Mouse (Mus musculus) limb, embryonic 12.5 days (tissue): ENCODE results near the gene Tbx6. TPM values are rescaled to one million over a fixed set of nuclear protein-coding genes. Genes with fewer than 3 reads are reported as not detected.

Experiments
- ATAC-seq: fragments of 200-750 bp; cut with Nextera tagmentation; 2 replicates; pipeline ENCODE4 v1.8.0; 2017; ENCODE audit warnings: low read depth, moderate TSS enrichment; ENCODE audit not compliant: insufficient number of reproducible peaks, insufficient read depth, low FRiP score, low TSS enrichment
- H3K27ac ChIP-seq: fragments of 300-500 bp; sonication (generic); 2 replicates; pipeline ENCODE4 v1.5.1; 2016; ENCODE audit warnings: mild to moderate bottlenecking, moderate library complexity
- H3K27me3 ChIP-seq: fragments of 300-500 bp; sonication (generic); 2 replicates; pipeline ENCODE4 v1.6.1; 2016; ENCODE audit warnings: mild to moderate bottlenecking, moderate library complexity
- H3K36me3 ChIP-seq: fragments of 300-500 bp; sonication (generic); 2 replicates; pipeline ENCODE4 v1.6.1; 2016; ENCODE audit warnings: mild to moderate bottlenecking, moderate library complexity
- H3K4me1 ChIP-seq: fragments of 300-500 bp; sonication (generic); replicated peaks from 2 replicates; pipeline ENCODE4 v1.6.1; 2016
- H3K4me2 ChIP-seq: fragments of 300-500 bp; sonication (generic); 2 replicates; pipeline ENCODE4 v1.6.1; 2016; ENCODE audit warnings: mild to moderate bottlenecking, moderate library complexity
- H3K4me3 ChIP-seq: fragments of 300-500 bp; sonication (generic); replicated peaks from 2 replicates; pipeline ENCODE4 v1.5.1; 2016; ENCODE audit warnings: mild to moderate bottlenecking
- H3K9ac ChIP-seq: fragments of 300-500 bp; sonication (generic); replicated peaks from 2 replicates; pipeline ENCODE4 v1.6.1; 2016; ENCODE audit warnings: mild to moderate bottlenecking, moderate library complexity
- H3K9me3 ChIP-seq: fragments of 300-500 bp; sonication (generic); 2 replicates; pipeline ENCODE4 v1.6.1; 2016; ENCODE audit warnings: mild to moderate bottlenecking, moderate library complexity
- whole genome bisulfite sequencing: fragments of 180-500 bp; shearing (Covaris S2); methylation state at CpG from one replicate; pipeline ENCODE4 v1.1.7; 2016; 5-methylcytosine and 5-hydroxymethylcytosine counted together
- polyA plus RNA-seq: library from polyadenylated mRNA; unstranded; fragments of >200 nt; fragmentation: Nextera tagmentation; extraction: Ambion mirVana; gene quantifications from 2 replicates; pipeline ENCODE4 v1.2.1, GENCODE M21; 2016

Tbx6 gene
- polyA plus RNA-seq, 1 experiment from 2014 or later = 0.50 TPM

DNA sequence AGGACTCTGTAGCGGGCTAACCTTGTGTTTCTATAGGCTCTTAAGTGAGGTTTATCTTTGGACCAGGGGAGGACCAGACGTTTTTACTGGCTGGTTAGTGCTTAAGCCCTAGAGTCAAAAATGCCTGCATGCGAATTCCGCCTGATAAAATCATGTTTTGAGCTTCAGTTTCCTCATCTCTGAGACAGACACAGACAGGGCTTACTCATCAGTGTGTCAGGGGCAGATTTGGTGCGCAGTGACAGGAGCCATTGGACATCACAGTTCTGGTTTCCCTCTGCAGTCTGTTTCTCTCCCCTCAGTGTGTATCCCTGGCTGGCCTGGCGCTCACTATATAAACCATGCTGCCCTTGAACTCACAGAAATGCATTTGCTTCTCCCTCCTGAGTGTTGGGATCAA lies 21.9 kb downstream of the Tbx6 start:
- H3K4me1 ChIP-seq = peaks cover 26% of the 10 kb centered on the region
- 89% methylated on average over 6 of the region's 6 CpGs for WGBS
- no peak for ATAC-seq
- peaks cover 39% of the 10 kb centered on the region for H3K36me3 ChIP-seq
- H3K9ac ChIP-seq = no peak overlapping the region
- no peak overlapping the region for H3K4me2 ChIP-seq
- H3K27ac ChIP-seq = no peak overlapping the region
- no peaks in the 10 kb centered on the region for H3K9me3 ChIP-seq
- no peaks in the 10 kb centered on the region for H3K27me3 ChIP-seq
- H3K4me3 ChIP-seq = no peak overlapping the region

- Histone ChIP-seq H3K9me3 (no peaks in the 10 kb centered on the region), H3K9ac (no peak overlapping the region), H3K27ac (0 out of 2 replicates have a peak overlapping the region, but pooled peaks have one; percentile 41), H3K27me3 (no peaks in the 10 kb centered on the region), H3K36me3 (peaks cover 39% of the 10 kb centered on the region), H3K4me3 (no peak overlapping the region), H3K4me1 (peaks cover 31% of the 10 kb centered on the region), H3K4me2 (no peak overlapping the region)
- ATAC-seq = no peak
Measured at GRCm38 (mm10) chr7:126803751-126804150, 22.5 kb downstream of the Tbx6 start.

GRCm38 (mm10) chr7:126806956-126807355 lies 25.7 kb downstream of the Tbx6 start:
- no peak overlapping the region for H3K4me3 ChIP-seq
- ATAC-seq = no peak
- WGBS = 82% methylated on average over 6 of the region's 6 CpGs
- H3K27ac ChIP-seq = no peak overlapping the region
- H3K4me2 ChIP-seq = no peak overlapping the region
- H3K9me3 ChIP-seq = no peaks in the 10 kb centered on the region
- peaks cover 24% of the 10 kb centered on the region for H3K4me1 ChIP-seq
- no peak overlapping the region for H3K9ac ChIP-seq
- peaks cover 39% of the 10 kb centered on the region for H3K36me3 ChIP-seq
- H3K27me3 ChIP-seq = no peaks in the 10 kb centered on the region

DNA sequence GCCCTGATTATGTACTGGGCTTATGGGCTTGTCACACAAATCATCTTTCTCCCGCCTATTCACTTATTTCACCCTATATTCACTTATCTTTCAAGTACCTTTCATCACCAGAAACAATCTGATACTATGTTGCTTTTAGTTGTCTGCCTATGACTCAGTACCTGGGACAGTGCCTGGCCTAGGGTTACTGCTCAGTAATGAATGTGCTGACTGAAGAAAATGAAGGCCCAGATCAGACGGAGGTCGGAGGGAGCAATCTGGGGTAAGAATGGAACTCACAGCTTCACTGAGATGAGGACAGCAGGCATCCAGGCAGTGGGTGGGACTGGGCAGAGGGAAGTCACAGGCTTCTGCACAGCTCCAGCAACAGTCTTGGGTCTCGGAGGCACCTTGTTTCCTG lies 26.1 kb downstream of the Tbx6 start:
- no peak for ATAC-seq
- Histone ChIP-seq H3K36me3 (peaks cover 38% of the 10 kb centered on the region), H3K9me3 (no peaks in the 10 kb centered on the region), H3K4me3 (no peak overlapping the region), H3K27me3 (no peaks in the 10 kb centered on the region), H3K9ac (peak overlapping the region; percentile 81; the same call in 1 of the 2 replicates), H3K4me2 (peak overlapping the region; percentile 85), H3K27ac (no peak overlapping the region), H3K4me1 (peaks cover 24% of the 10 kb centered on the region)
- WGBS = 72% methylated on average over 4 of the region's 4 CpGs

GRCm38 (mm10) chr7:126808703-126809455 lies 27.6 kb downstream of the Tbx6 start:
- Histone ChIP-seq H3K9ac (peak overlapping the region; percentile 81), H3K27me3 (peaks cover 7% of the 10 kb centered on the region; the same call in 1 of the 2 replicates), H3K27ac (peak overlapping the region; percentile 85), H3K9me3 (no peaks in the 10 kb centered on the region), H3K4me3 (peak overlapping the region; percentile 72), H3K36me3 (peaks cover 23% of the 10 kb centered on the region), H3K4me1 (peaks cover 24% of the 10 kb centered on the region), H3K4me2 (peak overlapping the region; percentile 85)
- ATAC-seq = peak; percentile 90
- WGBS = 0% methylated on average over 43 of the region's 43 CpGs

GRCm38 (mm10) chr7:126809723-126810369 lies 28.6 kb downstream of the Tbx6 start:
- Histone ChIP-seq H3K4me3 (0 out of 2 replicates have a peak overlapping the region, but pooled peaks have one; percentile 72), H3K9me3 (no peaks in the 10 kb centered on the region), H3K9ac (no peak overlapping the region), H3K4me2 (peak overlapping the region; percentile 85), H3K36me3 (peaks cover 15% of the 10 kb centered on the region), H3K27ac (no peak overlapping the region), H3K4me1 (peaks cover 24% of the 10 kb centered on the region), H3K27me3 (peaks cover 9% of the 10 kb centered on the region; the same call in 1 of the 2 replicates)
- no peak for ATAC-seq
- 64% methylated on average over 5 of the region's 5 CpGs for WGBS

GRCm38 (mm10) chr7:126815726-126816222 lies 34.5 kb downstream of the Tbx6 start:
- 73% methylated on average over 8 of the region's 8 CpGs for WGBS
- no peak for ATAC-seq
- Histone ChIP-seq H3K9me3 (no peaks in the 10 kb centered on the region), H3K4me3 (no peak overlapping the region), H3K36me3 (no peaks in the 10 kb centered on the region), H3K4me2 (no peak overlapping the region), H3K9ac (no peak overlapping the region), H3K27ac (no peak overlapping the region), H3K4me1 (no peaks in the 10 kb centered on the region), H3K27me3 (peaks cover 9% of the 10 kb centered on the region; the same call in 1 of the 2 replicates)

DNA sequence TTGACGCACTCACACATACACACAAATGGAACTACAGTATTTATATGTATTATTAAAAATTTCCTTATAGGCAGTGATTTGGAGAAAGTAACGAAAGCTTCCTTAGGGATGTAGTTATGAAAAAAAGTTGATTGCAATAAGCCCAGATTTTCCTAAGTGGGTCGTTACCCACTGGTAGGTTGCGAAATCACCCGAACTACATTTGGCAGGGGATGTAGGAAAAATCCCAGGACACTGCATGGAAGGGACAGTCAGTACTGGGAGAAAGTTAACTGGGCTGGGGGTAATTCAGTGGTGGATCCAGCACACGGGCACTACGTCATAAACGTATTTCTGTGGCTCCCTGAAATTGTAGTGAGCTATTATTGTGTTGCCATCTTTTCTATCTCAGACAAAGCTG lies 35.2 kb downstream of the Tbx6 start:
- no peak overlapping the region for H3K4me2 ChIP-seq
- H3K4me1 ChIP-seq = no peaks in the 10 kb centered on the region
- no peaks in the 10 kb centered on the region for H3K9me3 ChIP-seq
- no peak overlapping the region for H3K4me3 ChIP-seq
- no peak overlapping the region for H3K27ac ChIP-seq
- WGBS = 82% methylated on average over 8 of the region's 8 CpGs
- no peaks in the 10 kb centered on the region for H3K36me3 ChIP-seq
- peaks cover 9% of the 10 kb centered on the region; the same call in 1 of the 2 replicates for H3K27me3 ChIP-seq
- no peak for ATAC-seq
- H3K9ac ChIP-seq = no peak overlapping the region

GRCm38 (mm10) chr7:126817595-126817994 lies 36.3 kb downstream of the Tbx6 start:
- no peak overlapping the region for H3K9ac ChIP-seq
- no peaks in the 10 kb centered on the region for H3K36me3 ChIP-seq
- H3K27me3 ChIP-seq = peaks cover 16% of the 10 kb centered on the region
- no peak overlapping the region for H3K4me3 ChIP-seq
- no peak overlapping the region for H3K4me2 ChIP-seq
- ATAC-seq = no peak
- no peaks in the 10 kb centered on the region for H3K9me3 ChIP-seq
- H3K27ac ChIP-seq = no peak overlapping the region
- 88% methylated on average over 7 of the region's 7 CpGs for WGBS
- H3K4me1 ChIP-seq = 0 out of 2 replicates have a peak, but pooled peaks cover under 1% of the 10 kb centered on the region

DNA sequence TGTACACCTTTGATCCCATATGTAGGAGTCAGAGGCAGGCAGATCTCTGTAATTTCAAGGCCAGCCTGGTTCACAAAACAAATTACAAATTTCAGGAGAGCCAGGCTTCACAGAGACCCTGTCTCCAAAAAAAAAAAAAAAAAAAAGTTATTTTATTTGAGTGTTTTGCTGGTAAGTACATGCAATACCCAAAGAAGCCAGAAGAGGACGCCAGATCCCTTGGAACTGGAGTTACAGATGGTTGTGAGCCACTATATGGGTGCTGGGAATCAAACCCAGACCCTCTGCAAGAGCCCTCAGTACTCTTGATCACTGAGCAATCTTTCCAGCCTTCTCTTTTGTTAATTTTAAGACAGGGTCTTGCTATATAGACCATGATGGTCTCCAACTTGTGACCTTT lies 37.5 kb downstream of the Tbx6 start:
- WGBS = 29% methylated on average over 1 of the region's 1 CpGs
- Histone ChIP-seq H3K27me3 (peaks cover 22% of the 10 kb centered on the region), H3K4me3 (no peak overlapping the region), H3K27ac (no peak overlapping the region), H3K4me2 (no peak overlapping the region), H3K36me3 (no peaks in the 10 kb centered on the region), H3K9me3 (no peaks in the 10 kb centered on the region), H3K4me1 (peaks cover 11% of the 10 kb centered on the region), H3K9ac (no peak overlapping the region)
- no peak for ATAC-seq

DNA sequence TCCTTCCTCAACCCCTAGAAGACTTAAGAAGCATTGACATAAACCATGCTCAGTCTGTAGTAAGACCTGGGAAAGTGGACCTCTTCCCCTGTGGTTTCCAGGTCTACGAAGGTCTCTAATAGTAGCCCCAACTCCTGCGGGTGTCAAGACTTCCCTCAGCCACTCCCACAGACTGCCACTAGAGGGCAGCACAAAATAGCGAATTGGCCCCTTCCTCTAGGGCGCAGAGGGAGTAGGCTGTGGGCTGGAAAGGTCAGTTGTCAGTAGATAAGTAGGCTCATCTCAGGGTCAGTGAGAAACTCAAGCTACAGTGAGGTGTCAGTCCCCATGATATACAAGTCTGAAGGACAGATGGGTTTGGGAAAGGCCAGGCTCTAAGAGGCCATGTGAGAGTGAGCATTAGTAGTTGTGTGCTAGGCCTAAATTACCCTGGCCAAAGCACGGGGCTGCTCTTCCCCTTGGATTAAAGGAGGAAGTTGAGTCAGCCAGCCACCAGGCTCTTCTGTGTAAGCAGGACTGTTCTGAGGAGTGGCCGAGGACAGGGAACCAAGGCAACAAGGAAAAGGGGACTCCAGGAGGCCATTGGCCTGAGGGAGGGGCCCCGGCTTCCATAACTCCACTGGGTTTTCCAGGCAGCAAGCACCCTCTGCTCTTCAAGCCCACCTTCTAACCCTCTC lies 40.7 kb downstream of the Tbx6 start:
- Histone ChIP-seq H3K9ac (no peak overlapping the region), H3K27me3 (peaks cover 45% of the 10 kb centered on the region), H3K4me1 (peaks cover 11% of the 10 kb centered on the region), H3K4me3 (no peak overlapping the region), H3K4me2 (no peak overlapping the region), H3K36me3 (no peaks in the 10 kb centered on the region), H3K27ac (no peak overlapping the region), H3K9me3 (no peaks in the 10 kb centered on the region)
- no peak for ATAC-seq
- WGBS = 19% methylated on average over 7 of the region's 7 CpGs
